Mouse (Mus musculus): ENCODE measurements around the gene Batf3.
"Not testable (repeated sequence)": the region's sequence is repeated elsewhere in the genome, so short reads cannot be mapped to it uniquely, and the experiment has no call there.

Batf3 gene

GRCm38 (mm10) chr1:191135406-191135805 lies 37.8 kb downstream of the Batf3 start:
- DNase-seq = no peak

DNA sequence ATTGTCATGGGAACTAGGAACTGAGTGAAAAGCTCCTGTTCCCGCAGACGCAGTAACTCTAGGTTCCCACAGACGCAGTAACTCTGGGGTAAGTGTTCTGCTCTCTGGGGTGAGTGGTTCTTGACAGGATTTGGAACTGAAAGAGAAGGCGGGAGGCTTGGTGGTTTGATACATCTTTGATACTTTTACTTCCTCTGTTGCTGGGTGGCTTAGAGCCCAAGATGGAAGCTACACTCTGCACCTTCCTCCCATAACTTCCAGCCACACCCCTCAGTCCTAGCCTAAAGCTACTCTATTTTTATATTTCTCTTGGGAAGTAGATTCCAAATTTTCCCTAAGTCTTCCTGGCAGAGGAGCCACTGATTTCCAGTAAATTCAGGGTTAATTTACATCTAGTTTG lies 40.8 kb downstream of the Batf3 start:
- DNase-seq = no peak

DNA sequence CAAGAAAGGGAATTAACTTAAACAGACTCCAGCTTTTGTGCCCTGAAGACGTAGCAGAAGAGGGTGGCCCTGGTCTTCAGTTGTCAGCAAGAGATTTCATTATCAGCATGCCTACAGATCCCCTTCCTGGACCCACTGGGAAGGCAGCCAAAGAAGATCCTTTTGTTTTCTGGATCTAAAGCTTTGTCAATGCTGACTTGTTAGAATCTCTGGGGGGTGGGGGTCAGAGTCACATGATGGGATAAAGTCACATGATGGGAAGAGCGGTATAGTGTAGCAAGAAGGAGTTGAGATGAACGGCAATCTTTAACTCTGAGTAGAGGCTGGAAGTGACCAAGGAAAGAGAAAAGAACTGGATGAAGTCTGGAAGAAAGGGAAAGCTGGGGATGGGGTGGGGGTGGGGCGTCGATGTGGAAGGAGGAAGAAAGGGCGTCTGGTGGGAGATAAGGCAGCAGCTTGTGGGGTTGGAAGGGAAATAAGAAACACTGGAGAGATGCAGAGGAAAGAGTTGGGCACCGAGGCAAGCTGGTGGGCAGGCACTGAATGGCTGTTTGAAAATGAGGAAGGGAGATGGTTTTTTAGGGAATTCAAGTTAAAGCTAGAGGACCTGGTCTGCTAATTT lies 41.3 kb downstream of the Batf3 start:
- DNase-seq = no peak

GRCm38 (mm10) chr1:191140983-191141382 lies 43.3 kb downstream of the Batf3 start:
- DNase-seq = no peak

GRCm38 (mm10) chr1:191149489-191149888 lies 51.8 kb downstream of the Batf3 start:
- not testable (repeated sequence) for DNase-seq

GRCm38 (mm10) chr1:191150924-191151605 lies 53.4 kb downstream of the Batf3 start:
- no peak for DNase-seq

GRCm38 (mm10) chr1:191153052-191153451 lies 55.4 kb downstream of the Batf3 start:
- peak; percentile 72 for DNase-seq

DNA sequence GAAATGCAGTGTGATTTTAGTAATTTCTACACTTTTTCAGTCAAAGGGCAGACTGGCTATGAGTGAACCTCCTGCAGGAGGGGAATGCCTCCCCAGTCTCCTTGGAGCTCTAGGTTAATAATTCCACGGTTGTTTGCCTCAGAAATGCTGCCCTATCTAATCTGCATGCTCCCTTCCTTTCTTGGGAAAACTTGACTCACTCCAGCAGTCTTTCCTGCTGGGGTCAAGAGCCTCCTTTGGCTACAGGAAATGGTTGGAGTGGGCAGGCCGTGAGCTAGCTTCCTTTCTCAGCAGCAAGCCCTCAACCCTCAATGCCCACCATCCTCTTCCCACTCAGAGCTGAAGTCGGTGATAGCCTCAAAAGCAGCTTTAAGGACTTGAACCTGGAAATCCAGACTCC lies 56.7 kb downstream of the Batf3 start:
- DNase-seq = no peak
